Mouse (Mus musculus) midbrain, embryonic 10.5 days (tissue): Measurements from ENCODE around the gene Cir1. TPM values are rescaled to one million over a fixed set of nuclear protein-coding genes. Genes with fewer than 3 reads are reported as not detected.
A peak's percentile ranks its signal among the peaks of the same experiment; 100 is the strongest.

ENCODE experiments used
- DNase-seq: peaks from one replicate; pipeline ENCODE4 v3.0.0-alpha.2; 2017; ENCODE audit warnings: low spot score
- H3K27ac ChIP-seq: fragments of 300-500 bp; sonication (generic); replicated peaks from 2 replicates; pipeline ENCODE4 v1.5.1; 2016; ENCODE audit warnings: mild to moderate bottlenecking
- H3K27me3 ChIP-seq: fragments of 300-500 bp; sonication (generic); 2 replicates; pipeline ENCODE4 v1.6.1; 2016; ENCODE audit warnings: low read depth, mild to moderate bottlenecking; ENCODE audit not compliant: poor library complexity, severe bottlenecking
- H3K36me3 ChIP-seq: fragments of 300-500 bp; sonication (generic); 2 replicates; pipeline ENCODE4 v1.6.1; 2016; ENCODE audit warnings: mild to moderate bottlenecking, moderate library complexity
- H3K4me1 ChIP-seq: fragments of 300-500 bp; sonication (generic); 2 replicates; pipeline ENCODE4 v1.6.1; 2016
- H3K4me3 ChIP-seq: fragments of 300-500 bp; sonication (generic); 2 replicates; pipeline ENCODE4 v1.5.1; 2016; ENCODE audit warnings: mild to moderate bottlenecking, moderate library complexity
- H3K9me3 ChIP-seq: fragments of 300-500 bp; sonication (generic); replicated peaks from 2 replicates; pipeline ENCODE4 v1.6.1; 2016; ENCODE audit warnings: mild to moderate bottlenecking
- WGBS: fragments of 180-500 bp; shearing (Covaris S2); methylation state at CpG from one replicate; pipeline ENCODE4 v1.1.7; 2016; 5-methylcytosine and 5-hydroxymethylcytosine counted together
- polyA plus RNA-seq: library from polyadenylated mRNA; unstranded; fragments of >200 nt; fragmentation: Nextera tagmentation; extraction: Ambion mirVana; gene quantifications from 2 replicates; pipeline ENCODE4 v1.2.1, GENCODE M21; 2016

Cir1 gene
- polyA plus RNA-seq, 1 experiment from 2014 or later = 14.0 TPM

GRCm38 (mm10) chr2:73267818-73268217 is 44.7 kb downstream of the Cir1 start:
- Histone ChIP-seq H3K27me3 (peaks cover 100% of the 10 kb centered on the region), H3K4me1 (peaks cover 77% of the 10 kb centered on the region), H3K36me3 (no peaks in the 10 kb centered on the region), H3K4me3 (no peak overlapping the region), H3K9me3 (no peaks in the 10 kb centered on the region), H3K27ac (no peak overlapping the region)
- no peak for DNase-seq
- WGBS = 1% methylated on average over 4 of the region's 4 CpGs

DNA sequence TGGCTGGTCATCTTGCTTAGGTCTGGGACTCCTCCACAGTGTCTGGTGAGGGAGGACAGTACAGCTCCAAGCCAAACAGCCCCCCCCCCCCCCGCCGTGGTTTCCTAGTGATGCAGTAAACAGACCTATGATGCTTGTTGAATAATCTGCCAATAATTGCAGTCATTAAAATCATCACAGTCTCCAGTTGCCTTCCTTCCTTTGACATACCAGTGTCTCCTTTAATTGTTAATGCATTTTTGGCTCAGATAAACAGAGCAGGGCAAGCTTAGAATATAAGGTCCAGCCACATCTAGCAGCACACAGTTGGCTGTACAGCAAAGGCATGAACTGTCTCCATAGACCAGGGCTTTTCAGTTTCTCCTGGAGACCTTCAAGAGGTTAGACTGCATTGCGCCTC is 45.3 kb downstream of the Cir1 start:
- 21% methylated on average over 3 of the region's 3 CpGs for WGBS
- no peak overlapping the region for H3K4me3 ChIP-seq
- peaks cover 71% of the 10 kb centered on the region for H3K4me1 ChIP-seq
- H3K27me3 ChIP-seq = peaks cover 100% of the 10 kb centered on the region
- no peaks in the 10 kb centered on the region for H3K9me3 ChIP-seq
- H3K36me3 ChIP-seq = no peaks in the 10 kb centered on the region
- no peak overlapping the region for H3K27ac ChIP-seq
- no peak for DNase-seq

GRCm38 (mm10) chr2:73266623-73267022 is 45.9 kb downstream of the Cir1 start:
- H3K27me3 ChIP-seq = peaks cover 100% of the 10 kb centered on the region
- no peak overlapping the region for H3K27ac ChIP-seq
- no peak for DNase-seq
- H3K36me3 ChIP-seq = no peaks in the 10 kb centered on the region
- WGBS = 53% methylated on average over 1 of the region's 1 CpGs
- H3K9me3 ChIP-seq = no peaks in the 10 kb centered on the region
- H3K4me1 ChIP-seq = peaks cover 65% of the 10 kb centered on the region
- no peak overlapping the region for H3K4me3 ChIP-seq

DNA sequence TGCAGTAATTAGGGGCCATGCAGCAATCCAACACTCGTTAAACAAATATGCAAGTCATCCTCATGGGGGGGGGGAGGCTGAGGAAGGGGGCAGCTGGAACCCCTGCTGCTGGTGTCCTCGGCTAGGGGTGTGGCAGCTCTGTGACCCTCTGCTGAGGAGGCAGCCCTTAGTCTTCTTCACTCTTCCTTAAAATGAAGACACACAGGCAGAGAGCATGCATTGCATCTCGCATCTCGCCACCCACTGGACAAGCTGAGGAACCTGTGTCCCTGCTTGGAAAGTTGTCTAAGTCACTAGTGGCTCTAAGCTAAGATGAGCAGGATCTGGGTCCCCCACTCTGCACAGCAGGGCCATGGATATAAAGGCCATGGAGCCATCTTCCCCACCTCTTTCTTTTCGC is 46.5 kb downstream of the Cir1 start:
- Histone ChIP-seq H3K9me3 (0 out of 2 replicates have a peak, but pooled peaks cover 1% of the 10 kb centered on the region), H3K36me3 (no peaks in the 10 kb centered on the region), H3K27me3 (peaks cover 96% of the 10 kb centered on the region), H3K4me3 (no peak overlapping the region), H3K27ac (no peak overlapping the region), H3K4me1 (peaks cover 58% of the 10 kb centered on the region)
- DNase-seq = no peak
- 9% methylated on average over 5 of the region's 5 CpGs for WGBS

DNA sequence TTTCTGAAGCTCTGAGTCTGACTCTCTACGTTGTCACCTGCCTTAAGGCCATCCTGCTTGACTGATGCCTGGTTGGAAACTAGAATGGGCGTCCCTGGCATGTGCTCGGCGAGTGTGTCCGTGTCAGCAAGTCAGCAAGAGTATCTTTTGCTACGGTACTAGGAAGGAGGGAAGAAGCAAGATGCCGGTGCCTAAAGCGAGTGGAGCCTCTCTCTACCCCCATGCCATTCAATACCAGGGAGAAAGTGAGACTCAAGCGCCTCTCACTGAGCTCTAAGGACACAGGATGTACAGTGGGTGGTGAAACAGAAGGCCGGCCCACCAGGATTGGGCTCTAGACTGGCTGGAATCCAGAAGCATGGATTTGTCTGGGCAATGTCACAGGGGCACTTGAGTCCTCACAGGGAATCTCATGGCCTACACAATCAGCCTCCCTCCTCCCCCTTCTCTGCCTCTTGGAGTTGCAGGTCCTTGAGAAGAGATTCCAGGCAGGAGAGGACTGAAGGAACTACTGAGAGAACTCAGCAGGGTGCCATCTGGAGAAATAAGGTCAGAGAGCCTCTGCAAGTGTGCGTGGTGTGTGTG is 47.8 kb downstream of the Cir1 start:
- Histone ChIP-seq H3K36me3 (no peaks in the 10 kb centered on the region), H3K4me1 (peaks cover 45% of the 10 kb centered on the region), H3K27me3 (peaks cover 83% of the 10 kb centered on the region), H3K9me3 (0 out of 2 replicates have a peak, but pooled peaks cover 3% of the 10 kb centered on the region), H3K27ac (no peak overlapping the region), H3K4me3 (peak overlapping the region; percentile 55)
- 6% methylated on average over 11 of the region's 11 CpGs for WGBS
- peak; percentile 37 for DNase-seq

GRCm38 (mm10) chr2:73263794-73264610 is 48.5 kb downstream of the Cir1 start:
- H3K4me1 ChIP-seq = peaks cover 38% of the 10 kb centered on the region
- no peaks in the 10 kb centered on the region for H3K36me3 ChIP-seq
- 0 out of 2 replicates have a peak, but pooled peaks cover 3% of the 10 kb centered on the region for H3K9me3 ChIP-seq
- H3K4me3 ChIP-seq = peak overlapping the region; percentile 55
- DNase-seq = peak; percentile 51
- no peak overlapping the region for H3K27ac ChIP-seq
- H3K27me3 ChIP-seq = peaks cover 76% of the 10 kb centered on the region
- under 1% methylated on average over 38 of the region's 38 CpGs for WGBS

GRCm38 (mm10) chr2:73263172-73263765 is 49.2 kb downstream of the Cir1 start:
- no peak for DNase-seq
- 3% methylated on average over 16 of the region's 16 CpGs for WGBS
- Histone ChIP-seq H3K9me3 (0 out of 2 replicates have a peak, but pooled peaks cover 3% of the 10 kb centered on the region), H3K4me1 (peaks cover 33% of the 10 kb centered on the region), H3K27me3 (peaks cover 69% of the 10 kb centered on the region), H3K36me3 (no peaks in the 10 kb centered on the region), H3K27ac (no peak overlapping the region), H3K4me3 (peak overlapping the region; percentile 55)

DNA sequence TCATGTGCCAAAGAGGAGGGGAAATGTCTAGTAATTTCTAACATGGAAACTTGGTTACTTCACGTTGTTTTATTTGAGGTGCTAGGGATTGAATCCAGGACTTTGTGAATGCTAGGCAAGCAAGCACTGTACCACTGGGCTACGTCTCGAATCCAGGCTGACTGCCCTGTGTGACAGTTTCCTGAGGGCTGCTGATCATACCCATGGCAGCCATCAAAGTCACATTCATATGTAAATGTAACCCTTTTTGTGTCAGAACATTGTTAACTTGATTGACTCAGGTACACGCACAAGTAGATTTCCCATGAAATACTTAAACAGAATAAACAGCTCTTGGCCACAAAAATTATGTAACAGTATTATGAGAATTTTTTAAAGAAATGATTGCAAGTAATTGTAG is 63.8 kb downstream of the Cir1 start:
- Histone ChIP-seq H3K36me3 (no peaks in the 10 kb centered on the region), H3K9me3 (no peaks in the 10 kb centered on the region), H3K27ac (no peak overlapping the region), H3K4me1 (no peaks in the 10 kb centered on the region), H3K4me3 (no peak overlapping the region), H3K27me3 (no peaks in the 10 kb centered on the region)
- WGBS = 70% methylated on average over 4 of the region's 4 CpGs
- no peak for DNase-seq

DNA sequence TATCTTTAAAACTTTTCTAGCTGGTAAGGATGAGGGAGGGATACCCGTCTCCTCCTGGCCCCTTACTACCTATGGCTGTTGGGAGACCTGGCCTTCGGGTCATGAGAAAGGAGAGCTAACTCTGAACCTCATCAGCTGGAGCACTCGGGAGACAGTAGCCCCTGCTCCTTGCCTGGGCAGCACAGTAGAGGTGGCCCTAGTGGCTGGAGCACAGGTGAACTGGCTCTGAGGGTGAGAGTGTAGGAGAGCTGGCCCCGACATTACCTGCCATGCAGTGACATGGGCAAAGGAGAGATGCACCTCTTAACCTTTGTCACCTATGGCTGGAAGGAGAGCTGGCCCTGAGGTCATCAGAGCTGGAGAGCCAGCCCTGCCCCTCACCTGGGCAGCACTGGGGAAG is 71.2 kb downstream of the Cir1 start:
- Histone ChIP-seq H3K4me1 (no peaks in the 10 kb centered on the region), H3K36me3 (no peaks in the 10 kb centered on the region), H3K9me3 (no peaks in the 10 kb centered on the region), H3K27ac (no peak overlapping the region), H3K4me3 (no peak overlapping the region), H3K27me3 (no peaks in the 10 kb centered on the region)
- 82% methylated on average over 4 of the region's 4 CpGs for WGBS
- no peak for DNase-seq

Other genes starting within 250 kb of the Cir1 start
- gene Ola1, start 93.8 kb downstream of the Cir1 start, polyA plus RNA-seq = 92.1 and 103 TPM in 2 replicates
- gene Sp9, start 40.8 kb downstream of the Cir1 start, polyA plus RNA-seq = 1.5 and 1.8 TPM in 2 replicates
- gene Scrn3, start 100 bp downstream of the Cir1 start, polyA plus RNA-seq = 12.4 and 12.7 TPM in 2 replicates
- gene Gpr155, start 73.9 kb upstream of the Cir1 start, polyA plus RNA-seq = 1.7 and 2.3 TPM in 2 replicates
- 7.4 and 7.6 TPM in 2 replicates for gene Wipf1, start 217.0 kb upstream of the Cir1 start, polyA plus RNA-seq